Mouse (Mus musculus) gastrocnemius, postnatal 14 days (tissue): Measurements from ENCODE around the gene Urb1. TPM values are rescaled to one million over a fixed set of nuclear protein-coding genes. Genes with fewer than 3 reads are reported as not detected.
"Not testable (repeated sequence)": the region's sequence is repeated elsewhere in the genome, so short reads cannot be mapped to it uniquely, and the experiment has no call there.

Source experiments
- DNase-seq: peaks from one replicate; pipeline ENCODE4 v3.0.0; 2021; ENCODE audit warnings: mixed read lengths
- intact Hi-C: fragments of 180-260 bp; cut with DNase I; formaldehyde crosslinking; loops from one replicate; pipeline ENCODE4 v1.15.1; 2025; ENCODE audit warnings: low total_unique reads
- total RNA-seq, 2 experiments: library from RNA; stranded (reverse); gene quantifications; 2 replicates each; pipeline ENCODE4 v1.2.3; 2021

Urb1 gene
- total RNA-seq, 2 experiments from 2014 or later = 5.1 to 5.7 TPM

DNA sequence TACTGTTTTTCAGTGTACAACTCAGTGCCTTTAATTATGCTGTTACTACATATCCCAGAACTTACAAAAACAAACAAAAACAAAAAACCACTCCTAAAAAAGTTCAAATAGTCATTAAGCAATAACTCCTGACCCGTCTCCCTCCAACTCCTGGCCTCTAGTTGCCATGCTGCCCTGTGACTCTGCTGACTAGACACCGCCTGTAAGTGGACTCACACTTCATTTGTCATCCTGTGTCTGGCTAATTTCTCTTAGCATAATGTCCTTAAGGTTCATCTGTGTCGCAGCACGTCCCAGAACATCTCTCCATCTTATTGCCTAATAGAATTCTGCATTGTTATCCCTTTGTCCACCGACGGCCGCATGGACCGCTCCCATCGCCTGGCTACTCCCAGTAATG lies 17.3 kb upstream of the Urb1 start:
- intact Hi-C loops = loop anchor here (10.0 kb wide), 1 partner anchor 97 kb away; no protein-coding TSS in a partner anchor
- DNase-seq = no peak

GRCm38 (mm10) chr16:90826457-90826856 lies 16.2 kb upstream of the Urb1 start, which contains the start of gene Eva1c:
Gene Eva1c, plus strand, starts transcription at chr16:90826719.
- intact Hi-C loops = loop anchor here (10.0 kb wide), 1 partner anchor 98 kb away; no protein-coding TSS in a partner anchor

GRCm38 (mm10) chr16:90826041-90826440 lies 15.8 kb upstream of the Urb1 start:
- intact Hi-C loops = loop anchor here (10.0 kb wide), 1 partner anchor 99 kb away; no protein-coding TSS in a partner anchor
- no peak for DNase-seq

More at GRCm38 (mm10) chr16:90826457-90826856, 16.2 kb upstream of the Urb1 start, which contains the start of gene Eva1c:
- DNase-seq = no peak

DNA sequence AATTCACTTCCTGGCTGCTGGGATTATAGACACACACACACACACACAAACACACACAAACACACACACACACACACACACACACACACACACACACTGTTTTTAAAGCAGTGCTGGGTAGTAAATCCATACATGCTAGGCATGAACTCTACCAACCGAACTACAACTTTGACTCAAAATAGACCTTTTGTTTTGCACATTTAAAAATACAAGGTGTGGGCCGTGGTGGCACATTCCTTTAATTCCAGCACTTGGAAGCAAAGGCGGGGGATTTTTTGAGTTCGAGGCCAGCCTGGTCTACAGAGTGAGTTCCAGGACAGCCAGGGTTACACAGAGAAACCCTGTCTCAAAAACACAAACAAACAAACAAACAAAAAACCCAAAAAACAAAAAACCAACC lies 13.8 kb upstream of the Urb1 start:
- DNase-seq = not testable (repeated sequence)
- intact Hi-C loops = loop anchor here (10.0 kb wide), 1 partner anchor 101 kb away; no protein-coding TSS in a partner anchor

GRCm38 (mm10) chr16:90822981-90823380 lies 12.8 kb upstream of the Urb1 start:
- intact Hi-C loops = loop anchor here (10.0 kb wide), 1 partner anchor 102 kb away; no protein-coding TSS in a partner anchor
- peak; percentile 58 for DNase-seq

DNA sequence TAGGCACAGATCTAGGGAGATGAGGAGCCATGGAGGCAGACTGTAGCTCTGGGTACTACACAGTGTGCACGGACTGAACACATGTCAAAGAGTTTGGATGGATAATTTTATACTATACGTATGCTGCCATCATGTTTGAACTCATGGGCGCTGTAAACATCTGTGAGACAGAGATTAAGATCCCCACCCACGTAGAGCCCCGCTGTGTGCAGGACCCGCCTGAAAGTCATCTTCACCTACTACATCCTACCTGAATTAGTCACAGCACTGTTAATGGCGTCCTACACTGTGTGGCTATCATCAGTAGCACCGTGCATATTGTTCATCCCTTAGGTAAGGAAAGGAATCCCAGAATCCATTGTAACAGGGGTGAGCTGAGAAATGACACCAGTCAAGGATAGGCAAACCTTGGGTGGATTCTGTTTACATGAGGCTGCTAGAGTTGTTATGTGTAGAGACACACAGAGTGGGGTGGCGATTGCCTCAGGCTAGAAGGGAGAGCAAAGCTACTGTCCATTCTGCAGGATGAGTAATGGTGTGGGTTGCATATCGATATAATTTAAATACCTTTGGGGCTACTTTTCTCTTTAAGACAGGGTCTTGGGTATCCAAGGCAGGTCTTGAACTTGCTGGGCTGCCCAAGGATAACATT lies 12.2 kb upstream of the Urb1 start:
- DNase-seq = no peak
- intact Hi-C loops = loop anchor here (10.0 kb wide), 1 partner anchor 102 kb away; no protein-coding TSS in a partner anchor

- DNase-seq = no peak
- intact Hi-C loops = loop anchor here (10.0 kb wide), 1 partner anchor 104 kb away; no protein-coding TSS in a partner anchor
These were observed 11.0 kb upstream of the Urb1 start for GRCm38 (mm10) chr16:90821046-90821697.

DNA sequence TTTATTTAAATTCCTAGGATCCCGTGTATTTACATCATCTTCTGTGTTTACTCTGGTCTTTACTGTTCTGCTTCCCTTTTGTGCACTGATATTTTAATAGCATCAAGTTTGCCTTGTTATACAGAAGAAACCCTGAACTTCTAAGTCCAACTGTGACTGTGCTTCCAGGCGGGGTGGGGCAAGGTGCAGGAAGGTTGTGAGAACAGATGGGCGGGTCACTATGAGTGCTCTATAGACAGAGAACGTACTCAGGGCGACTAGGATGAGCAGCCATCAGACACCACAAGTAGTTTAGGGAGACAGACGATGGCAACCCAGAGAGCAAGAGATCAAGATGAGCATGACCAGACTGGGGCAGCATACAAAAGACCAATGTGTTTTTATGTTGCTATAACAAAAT lies 10.1 kb upstream of the Urb1 start:
- DNase-seq = no peak
- intact Hi-C loops = loop anchor here (10.0 kb wide), 1 partner anchor 104 kb away; no protein-coding TSS in a partner anchor

DNA sequence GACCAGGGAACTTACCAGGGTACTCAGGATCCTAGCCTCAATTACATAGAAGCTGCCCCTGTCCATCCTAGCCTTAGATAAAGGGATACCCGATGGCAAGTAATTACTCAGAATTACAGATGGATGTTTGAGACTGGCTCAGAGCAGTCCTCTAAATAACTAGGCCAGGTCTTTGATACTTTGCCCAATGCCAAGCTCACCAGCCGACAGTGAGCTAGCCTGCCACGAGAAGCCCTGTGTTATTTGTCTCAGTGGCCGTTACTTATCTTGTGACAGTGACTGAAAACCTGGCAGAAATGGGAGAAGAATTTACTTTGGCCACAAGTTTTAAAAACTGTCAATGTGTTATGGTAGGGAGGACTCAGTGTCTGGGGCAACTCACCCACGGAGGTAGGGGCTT lies 1.9 kb upstream of the Urb1 start:
- intact Hi-C loops = no loop called here
- DNase-seq = no peak

- intact Hi-C loops = no loop called here
- DNase-seq = no peak
These were observed 573 bp upstream of the Urb1 start for GRCm38 (mm10) chr16:90810716-90811256.

- no peak for DNase-seq
- intact Hi-C loops = no loop called here
These were observed 5.7 kb downstream of the Urb1 start for GRCm38 (mm10) chr16:90804466-90804865.

DNA sequence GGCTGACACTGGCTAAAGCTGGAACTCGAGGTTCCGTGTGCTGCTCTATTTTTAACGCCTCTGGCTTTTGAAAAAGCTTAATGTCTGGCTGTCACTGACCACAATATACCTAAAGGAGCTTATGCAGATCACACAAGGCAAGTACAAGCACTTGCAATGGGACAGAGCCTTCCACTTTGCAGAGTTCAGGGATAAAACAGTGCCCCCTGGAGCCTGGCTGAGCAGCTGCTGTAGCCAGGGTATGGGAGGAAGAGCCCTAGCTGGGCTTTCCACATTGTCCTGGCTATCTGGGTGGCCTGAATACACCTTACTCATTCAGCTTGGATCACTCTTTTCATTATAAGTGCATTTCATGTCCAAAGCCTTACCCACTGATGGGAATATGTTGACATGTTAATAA lies 8.3 kb downstream of the Urb1 start:
- intact Hi-C loops = no loop called here
- no peak for DNase-seq

DNA sequence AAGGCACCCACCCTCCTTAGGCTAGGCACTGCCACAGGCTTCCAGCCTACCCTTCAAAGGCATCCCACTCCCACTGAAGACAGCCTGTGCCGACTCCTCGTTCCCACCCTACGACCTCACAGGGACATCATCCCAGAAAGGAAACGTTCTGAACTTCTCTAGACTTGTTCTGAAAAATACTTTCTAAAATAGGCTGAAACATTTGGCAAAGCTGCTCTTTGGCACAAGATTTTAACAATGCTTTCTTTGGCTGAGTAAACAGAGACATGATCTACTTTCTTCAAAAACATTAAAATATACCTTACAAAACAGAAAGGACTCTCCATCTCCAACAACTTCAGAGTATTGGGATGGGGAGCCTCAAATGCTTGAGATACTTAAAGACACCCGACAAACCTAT lies 9.0 kb downstream of the Urb1 start:
- intact Hi-C loops = no loop called here
- DNase-seq = no peak

GRCm38 (mm10) chr16:90799840-90800239 lies 10.4 kb downstream of the Urb1 start:
- intact Hi-C loops = no loop called here

GRCm38 (mm10) chr16:90798848-90799247 lies 11.4 kb downstream of the Urb1 start:
- intact Hi-C loops = no loop called here

More at GRCm38 (mm10) chr16:90799840-90800239, 10.4 kb downstream of the Urb1 start:
- no peak for DNase-seq

DNA sequence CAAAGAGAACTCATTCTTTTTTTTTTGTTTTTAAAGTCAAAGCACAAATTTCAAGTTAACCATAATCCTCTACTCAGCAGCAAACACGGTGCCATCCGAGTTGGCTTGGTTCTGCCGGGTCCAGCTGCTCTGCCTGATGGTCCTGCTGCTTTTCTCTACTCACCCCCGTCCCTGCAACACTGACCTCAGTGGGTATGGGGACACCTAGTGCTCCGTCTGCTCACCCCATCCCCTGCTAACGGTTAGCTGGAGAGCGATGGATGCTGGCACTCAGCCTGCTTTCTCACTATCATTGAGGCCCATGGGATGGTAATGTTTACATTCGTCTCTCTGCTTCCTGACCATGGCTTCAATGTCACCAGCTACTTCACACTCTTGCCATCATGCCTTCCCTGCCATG lies 11.8 kb downstream of the Urb1 start:
- no peak for DNase-seq
- intact Hi-C loops = no loop called here

More at GRCm38 (mm10) chr16:90798848-90799247, 11.4 kb downstream of the Urb1 start:
- DNase-seq = no peak

DNA sequence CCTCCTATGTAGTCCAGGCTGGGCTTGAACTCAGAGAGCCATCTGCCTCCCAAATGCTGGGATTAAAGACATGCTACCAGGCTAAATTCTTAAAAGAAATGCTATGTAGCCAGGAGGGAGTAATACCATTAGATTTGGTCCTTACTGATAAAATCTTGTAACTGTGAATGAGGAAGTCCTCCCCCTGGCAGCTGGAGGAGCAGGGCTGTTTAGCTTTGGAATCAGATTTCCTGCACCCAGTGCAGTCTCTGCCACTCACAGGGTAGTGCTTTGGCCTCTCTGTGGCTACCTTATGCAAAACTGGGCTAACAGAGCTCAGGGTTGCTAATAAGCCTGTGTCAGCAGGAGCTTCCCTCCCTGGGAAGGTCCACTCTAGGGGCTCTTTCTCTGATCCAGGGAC lies 15.5 kb downstream of the Urb1 start:
- DNase-seq = no peak
- intact Hi-C loops = no loop called here

DNA sequence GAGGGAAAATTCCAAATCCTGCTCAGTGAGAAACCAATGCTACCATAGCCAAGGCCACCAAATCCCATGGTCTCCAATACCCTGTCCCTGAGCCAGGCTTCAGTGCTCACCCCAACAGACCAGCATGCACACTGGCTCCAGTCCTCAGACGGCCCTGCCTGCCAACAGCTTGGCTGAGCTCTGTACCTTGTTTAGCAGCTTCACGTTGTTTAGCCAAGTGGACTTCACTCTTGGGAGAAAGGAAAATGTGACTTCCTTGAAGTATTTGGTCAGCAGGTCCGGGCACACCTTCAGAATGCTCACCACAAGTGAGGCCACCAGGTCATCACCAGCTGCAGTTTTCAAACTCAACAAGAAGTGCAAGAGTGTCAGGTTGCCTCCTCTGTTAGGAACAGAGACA lies 17.7 kb downstream of the Urb1 start:
- DNase-seq = peak; percentile 39

DNA sequence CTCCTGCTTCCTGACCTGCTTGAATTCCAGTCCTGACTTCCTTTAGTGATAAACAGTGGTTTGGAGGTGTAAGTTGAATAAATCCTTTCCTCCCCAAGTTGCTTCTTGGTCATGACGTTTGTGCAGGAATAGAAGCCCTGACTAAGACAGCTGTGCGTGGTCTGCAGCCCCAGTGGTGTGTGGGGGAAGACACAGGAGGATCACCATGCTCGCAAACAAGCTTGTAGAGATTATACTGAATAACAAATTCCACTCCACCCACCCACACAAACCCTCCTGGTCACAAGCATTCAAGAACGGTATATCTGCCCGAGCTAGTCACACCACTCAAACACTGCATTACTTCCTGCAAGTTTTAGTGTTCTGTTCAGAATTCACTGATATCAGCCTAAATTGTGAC lies 18.1 kb downstream of the Urb1 start:
- no peak for DNase-seq
- intact Hi-C loops = no loop called here

More for the DNA sequence above, 17.7 kb downstream of the Urb1 start:
- intact Hi-C loops = no loop called here

- DNase-seq = no peak
- intact Hi-C loops = no loop called here
These were observed 19.3 kb downstream of the Urb1 start for GRCm38 (mm10) chr16:90790946-90791345.
